Mouse (Mus musculus): ENCODE measurements around the gene Mroh7.

DNA sequence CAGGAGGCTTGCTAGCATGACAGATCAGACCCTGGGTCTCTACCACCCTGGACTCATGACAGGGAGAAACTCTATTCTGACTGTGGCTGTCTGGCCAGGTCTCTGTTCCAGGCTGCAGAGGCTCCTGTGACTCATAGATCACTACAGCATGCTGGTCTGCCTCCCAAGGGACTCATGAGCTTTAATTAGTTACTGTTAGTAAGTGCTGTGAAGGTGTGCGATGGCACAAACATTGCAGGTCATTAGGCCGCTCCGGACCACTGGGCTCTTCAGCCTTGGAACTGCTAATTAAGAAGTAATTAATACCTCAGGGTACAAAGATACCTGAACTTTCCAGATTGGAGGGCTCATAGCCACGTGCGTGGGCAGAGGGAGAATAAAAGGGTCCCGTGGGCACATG is 83.6 kb downstream of the Mroh7 start:
- TF ChIP-seq CTCF (conservative IDR thresholded peaks at IDR 0.05; ENCODE audit: insufficient read depth, insufficient read length, low read depth, low read length): no peak
- no peak for TF ChIP-seq POLR2A (IDR thresholded peaks at IDR 0.05; ENCODE audit: low read depth, low read length)

Measured in kidney, adult 2 months (tissue).